Mouse (Mus musculus): ENCODE measurements around the gene Kirrel. TPM values are rescaled to one million over a fixed set of nuclear protein-coding genes. Genes with fewer than 3 reads are reported as not detected.

The Kirrel gene
- polyA plus RNA-seq (2012; fragmentation: generic; extraction: Trizol) = 20.7 TPM

- peak within 1 kb of the TSS; percentile 87 for H3K4me2 ChIP-seq (ENCODE audit: low read depth)
- H3K36me3 ChIP-seq (ENCODE audit: control insufficient read depth, insufficient read depth) = no peaks in the 10 kb centered on the region
- TF ChIP-seq POLR2AphosphoS2 (IDR thresholded peaks at IDR 0.05; ENCODE audit: insufficient read length, low read depth) (peak; percentile 10), TCF12 (IDR thresholded peaks at IDR 0.05; ENCODE audit: insufficient read depth, poor library complexity, severe bottlenecking) (no peak), E2F4 (IDR thresholded peaks at IDR 0.05; ENCODE audit: insufficient read depth) (no peak), CEBPB (IDR thresholded peaks at IDR 0.05; ENCODE audit: insufficient read depth, poor library complexity, severe bottlenecking) (no peak), POLR2A (IDR thresholded peaks at IDR 0.05; ENCODE audit: insufficient read length, low read depth) (peak; percentile 48), SRF (IDR thresholded peaks at IDR 0.05; ENCODE audit: control insufficient read depth, insufficient read length, low read depth) (no peak)
- H3ac ChIP-seq (ENCODE audit: control insufficient read depth, insufficient read length) = peak within 1 kb of the TSS; percentile 42
- peaks cover 52% of the 10 kb centered on the region for H3K79me2 ChIP-seq (ENCODE audit: control insufficient read depth, insufficient read depth)
- peaks cover 4% of the 10 kb centered on the region for H3K27me3 ChIP-seq (ENCODE audit: control insufficient read depth, insufficient read depth, insufficient read length)
- peak within 1 kb of the TSS; percentile 86 for H3K4me3 ChIP-seq
Measured at GRCm38 (mm10) chr3:87174096-87174768, at the start of gene Kirrel. Gene Kirrel (minus strand): TSS chr3:87174747.

- Histone ChIP-seq H3K4me2 (ENCODE audit: low read depth) (no peak overlapping the region), H3K4me3 (no peak overlapping the region), H3K27me3 (ENCODE audit: control insufficient read depth, insufficient read depth, insufficient read length) (no peaks in the 10 kb centered on the region), H3K36me3 (ENCODE audit: control insufficient read depth, insufficient read depth) (no peaks in the 10 kb centered on the region), H3ac (ENCODE audit: control insufficient read depth, insufficient read length) (no peak overlapping the region), H3K79me2 (ENCODE audit: control insufficient read depth, insufficient read depth) (no peaks in the 10 kb centered on the region)
- no peak for TF ChIP-seq TCF12 (IDR thresholded peaks at IDR 0.05; ENCODE audit: insufficient read depth, poor library complexity, severe bottlenecking)
- no peak for TF ChIP-seq POLR2A (IDR thresholded peaks at IDR 0.05; ENCODE audit: insufficient read length, low read depth)
- no peak for TF ChIP-seq REST (IDR thresholded peaks at IDR 0.05; ENCODE audit: insufficient read depth, insufficient read length)
- TF ChIP-seq MYOG (IDR thresholded peaks at IDR 0.05; ENCODE audit: control insufficient read depth in 1 of 3, insufficient read depth in 1 of 3, insufficient read length in 2 of 3, low read depth in 2 of 3) = no peak
- TF ChIP-seq SRF (IDR thresholded peaks at IDR 0.05; ENCODE audit: control insufficient read depth, insufficient read length, low read depth) = no peak
- no peak for TF ChIP-seq MYOD1 (IDR thresholded peaks at IDR 0.05; ENCODE audit: control insufficient read depth in 1 of 3, insufficient read length in 2 of 3, low read depth in 2 of 3)
- TF ChIP-seq E2F4 (IDR thresholded peaks at IDR 0.05; ENCODE audit: insufficient read depth) = no peak
- no peak for TF ChIP-seq USF1 (IDR thresholded peaks at IDR 0.05; ENCODE audit: low read depth)
- no peak for TF ChIP-seq TCF3 (IDR thresholded peaks at IDR 0.05; ENCODE audit: insufficient read length, low read depth)
- TF ChIP-seq MAX (IDR thresholded peaks at IDR 0.05; ENCODE audit: low read depth) = no peak
- no peak for TF ChIP-seq CEBPB (IDR thresholded peaks at IDR 0.05; ENCODE audit: insufficient read depth, poor library complexity, severe bottlenecking)
- no peak for TF ChIP-seq POLR2AphosphoS2 (IDR thresholded peaks at IDR 0.05; ENCODE audit: insufficient read length, low read depth)
Measured at GRCm38 (mm10) chr3:87223636-87224035, 49.1 kb upstream of the Kirrel start.

GRCm38 (mm10) chr3:87222346-87222745 is 47.8 kb upstream of the Kirrel start:
- Histone ChIP-seq H3K36me3 (ENCODE audit: control insufficient read depth, insufficient read depth) (no peaks in the 10 kb centered on the region), H3ac (ENCODE audit: control insufficient read depth, insufficient read length) (no peak overlapping the region), H3K4me2 (ENCODE audit: low read depth) (no peak overlapping the region), H3K79me2 (ENCODE audit: control insufficient read depth, insufficient read depth) (no peaks in the 10 kb centered on the region), H3K4me3 (no peak overlapping the region), H3K27me3 (ENCODE audit: control insufficient read depth, insufficient read depth, insufficient read length) (no peaks in the 10 kb centered on the region)
- TF ChIP-seq TCF12 (IDR thresholded peaks at IDR 0.05; ENCODE audit: insufficient read depth, poor library complexity, severe bottlenecking) (no peak), POLR2AphosphoS2 (IDR thresholded peaks at IDR 0.05; ENCODE audit: insufficient read length, low read depth) (no peak), E2F4 (IDR thresholded peaks at IDR 0.05; ENCODE audit: insufficient read depth) (no peak), MYOD1 (IDR thresholded peaks at IDR 0.05; ENCODE audit: control insufficient read depth in 1 of 3, insufficient read length in 2 of 3, low read depth in 2 of 3) (no peak), TCF3 (IDR thresholded peaks at IDR 0.05; ENCODE audit: insufficient read length, low read depth) (no peak), MYOG (IDR thresholded peaks at IDR 0.05; ENCODE audit: control insufficient read depth in 1 of 3, insufficient read depth in 1 of 3, insufficient read length in 2 of 3, low read depth in 2 of 3) (no peak), SRF (IDR thresholded peaks at IDR 0.05; ENCODE audit: control insufficient read depth, insufficient read length, low read depth) (no peak), USF1 (IDR thresholded peaks at IDR 0.05; ENCODE audit: low read depth) (no peak), REST (IDR thresholded peaks at IDR 0.05; ENCODE audit: insufficient read depth, insufficient read length) (no peak), CEBPB (IDR thresholded peaks at IDR 0.05; ENCODE audit: insufficient read depth, poor library complexity, severe bottlenecking) (no peak), POLR2A (IDR thresholded peaks at IDR 0.05; ENCODE audit: insufficient read length, low read depth) (no peak), MAX (IDR thresholded peaks at IDR 0.05; ENCODE audit: low read depth) (no peak)

GRCm38 (mm10) chr3:87215176-87215575 is 40.6 kb upstream of the Kirrel start:
- TF ChIP-seq POLR2AphosphoS2 (IDR thresholded peaks at IDR 0.05; ENCODE audit: insufficient read length, low read depth) (no peak), USF1 (IDR thresholded peaks at IDR 0.05; ENCODE audit: low read depth) (no peak), REST (IDR thresholded peaks at IDR 0.05; ENCODE audit: insufficient read depth, insufficient read length) (no peak), POLR2A (IDR thresholded peaks at IDR 0.05; ENCODE audit: insufficient read length, low read depth) (no peak), E2F4 (IDR thresholded peaks at IDR 0.05; ENCODE audit: insufficient read depth) (no peak), SRF (IDR thresholded peaks at IDR 0.05; ENCODE audit: control insufficient read depth, insufficient read length, low read depth) (no peak), TCF3 (IDR thresholded peaks at IDR 0.05; ENCODE audit: insufficient read length, low read depth) (no peak), MYOD1 (IDR thresholded peaks at IDR 0.05; ENCODE audit: control insufficient read depth in 1 of 3, insufficient read length in 2 of 3, low read depth in 2 of 3) (no peak), CEBPB (IDR thresholded peaks at IDR 0.05; ENCODE audit: insufficient read depth, poor library complexity, severe bottlenecking) (no peak), MAX (IDR thresholded peaks at IDR 0.05; ENCODE audit: low read depth) (no peak), TCF12 (IDR thresholded peaks at IDR 0.05; ENCODE audit: insufficient read depth, poor library complexity, severe bottlenecking) (no peak), MYOG (IDR thresholded peaks at IDR 0.05; ENCODE audit: control insufficient read depth in 1 of 3, insufficient read depth in 1 of 3, insufficient read length in 2 of 3, low read depth in 2 of 3) (no peak)
- no peaks in the 10 kb centered on the region for H3K27me3 ChIP-seq (ENCODE audit: control insufficient read depth, insufficient read depth, insufficient read length)

More at GRCm38 (mm10) chr3:87215176-87215575, 40.6 kb upstream of the Kirrel start:
- H3K79me2 ChIP-seq (ENCODE audit: control insufficient read depth, insufficient read depth) = no peaks in the 10 kb centered on the region
- no peaks in the 10 kb centered on the region for H3K36me3 ChIP-seq (ENCODE audit: control insufficient read depth, insufficient read depth)
- H3K4me3 ChIP-seq = no peak overlapping the region
- H3ac ChIP-seq (ENCODE audit: control insufficient read depth, insufficient read length) = no peak overlapping the region
- H3K4me2 ChIP-seq (ENCODE audit: low read depth) = no peak overlapping the region

Data from myocyte (in vitro differentiated cells).